Mouse (Mus musculus): Measurements from ENCODE around the gene Slc41a3. TPM values are rescaled to one million over a fixed set of nuclear protein-coding genes. Genes with fewer than 3 reads are reported as not detected.

Slc41a3 gene
- polyA plus RNA-seq, 1 experiment from 2014 or later, result 9.7 TPM

DNA sequence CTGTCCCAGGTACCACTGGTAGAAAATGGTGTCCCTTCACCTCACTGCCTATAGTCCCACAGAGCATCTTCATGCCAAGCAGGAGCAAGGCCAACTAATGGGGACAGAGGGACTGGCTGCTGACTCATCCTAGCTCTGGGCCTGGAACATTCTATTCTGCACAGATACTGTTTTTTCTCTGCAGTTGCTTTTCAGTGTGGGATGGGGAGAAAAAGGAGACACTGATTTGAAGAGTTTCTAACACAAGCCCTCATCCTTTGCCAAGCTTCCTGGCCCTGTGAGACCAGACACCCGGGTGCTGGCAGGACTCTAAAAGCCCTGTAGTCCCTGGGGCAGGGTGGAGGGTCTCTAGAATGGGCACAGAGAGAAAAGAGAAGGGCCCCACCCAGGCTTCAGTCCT, 91.2 kb downstream of the Slc41a3 start:
- Histone ChIP-seq H3K4me2 (replicated peaks; ENCODE audit: low read depth, low read length) (no peak overlapping the region), H3K36me3 (ENCODE audit: insufficient read depth, low read length) (peaks cover 22% of the 10 kb centered on the region; the same call in 1 of the 2 replicates), H3K27me3 (replicated peaks; ENCODE audit: insufficient read depth, low read length) (no peaks in the 10 kb centered on the region), H3K4me3 (ENCODE audit: low read depth, low read length) (no peak overlapping the region), H3K4me1 (ENCODE audit: insufficient read depth, low read depth, low read length) (peaks cover 6% of the 10 kb centered on the region; the same call in 1 of the 2 replicates), H3K27ac (ENCODE audit: low read length) (peak overlapping the region; percentile 35; the same call in 1 of the 2 replicates), H3K9me3 (ENCODE audit: low read length) (no peaks in the 10 kb centered on the region), H3K9ac (replicated peaks; ENCODE audit: low read depth) (no peak overlapping the region)
- no peak for DNase-seq (ENCODE audit: low spot score)
- TF ChIP-seq CTCF (IDR thresholded peaks at IDR 0.05) (no peak), EP300 (IDR thresholded peaks at IDR 0.05) (no peak; the same call in 1 of the 2 replicates)
- WGBS, result 61% methylated on average over 1 of the region's 1 CpGs
- peak; percentile 48 for ATAC-seq

Small RNA genes lying within 50 kb of the gene (microRNA-seq; reads per million reads assigned to microRNA genes)
- not detected for gene Gm24816

Other genes starting within 250 kb of the Slc41a3 start
- gene Zxdc, start 235.2 kb upstream of the Slc41a3 start, polyA plus RNA-seq (2015; fragmentation: Nextera tagmentation; extraction: Ambion mirVana), result 6.5 and 6.9 TPM in 2 replicates
- 3.9 and 5.2 TPM in 2 replicates for gene Cfap100, start 175.9 kb upstream of the Slc41a3 start, polyA plus RNA-seq (2015; fragmentation: Nextera tagmentation; extraction: Ambion mirVana)
- gene Klf15, start 142.1 kb upstream of the Slc41a3 start, polyA plus RNA-seq (2015; fragmentation: Nextera tagmentation; extraction: Ambion mirVana), result 20.0 and 41.4 TPM in 2 replicates
- gene Aldh1l1, start 118.3 kb upstream of the Slc41a3 start, polyA plus RNA-seq (2015; fragmentation: Nextera tagmentation; extraction: Ambion mirVana), result 4.8 and 5.7 TPM in 2 replicates

Measured in lung, postnatal 0 days (tissue).